Mouse (Mus musculus) kidney, embryonic 14.5 days (tissue): ENCODE results near the gene Runx1. TPM values are rescaled to one million over a fixed set of nuclear protein-coding genes. Genes with fewer than 3 reads are reported as not detected.

Experiments
- ATAC-seq: fragments of 200-750 bp; cut with Nextera tagmentation; 2 replicates; pipeline ENCODE4 v1.8.0; 2017; ENCODE audit warnings: moderate number of reproducible peaks, mild to moderate bottlenecking, moderate TSS enrichment, moderate library complexity; ENCODE audit not compliant: low FRiP score, low TSS enrichment
- H3K27ac ChIP-seq: fragments of 300-500 bp; sonication (generic); 2 replicates; pipeline ENCODE4 v1.5.1; 2014; ENCODE audit warnings: low read depth, mild to moderate bottlenecking, low read length, moderate library complexity, mixed read lengths
- H3K27me3 ChIP-seq: fragments of 300-500 bp; sonication (generic); 2 replicates; pipeline ENCODE4 v1.6.1; 2014; ENCODE audit warnings: mild to moderate bottlenecking, low read length; ENCODE audit not compliant: control insufficient read depth, insufficient read depth
- H3K36me3 ChIP-seq: fragments of 300-500 bp; sonication (generic); 2 replicates; pipeline ENCODE4 v1.6.1; 2014; ENCODE audit warnings: low read length, mixed read lengths; ENCODE audit not compliant: control insufficient read depth, insufficient read depth
- H3K4me1 ChIP-seq: fragments of 300-500 bp; sonication (generic); 2 replicates; pipeline ENCODE4 v1.6.1; 2014; ENCODE audit warnings: low read length, mixed read lengths; ENCODE audit not compliant: control insufficient read depth, insufficient read depth
- H3K4me2 ChIP-seq: fragments of 300-500 bp; sonication (generic); replicated peaks from 2 replicates; pipeline ENCODE4 v1.6.1; 2014; ENCODE audit warnings: low read depth, mild to moderate bottlenecking, low read length
- H3K4me3 ChIP-seq: fragments of 300-500 bp; sonication (generic); 2 replicates; pipeline ENCODE4 v1.5.1; 2014; ENCODE audit warnings: mild to moderate bottlenecking, low read length
- H3K9ac ChIP-seq: fragments of 300-500 bp; sonication (generic); 2 replicates; pipeline ENCODE4 v1.6.1; 2014; ENCODE audit warnings: low read depth, mild to moderate bottlenecking, low read length, moderate library complexity
- H3K9me3 ChIP-seq: fragments of 300-500 bp; sonication (generic); 2 replicates; pipeline ENCODE4 v1.6.1; 2016; ENCODE audit warnings: low read length; ENCODE audit not compliant: control insufficient read depth
- WGBS: fragments of 180-500 bp; shearing (Covaris S2); extraction: QIAGEN DNeasy Blood & Tissue Kit; methylation state at CpG from one replicate; pipeline ENCODE4 v1.1.7; 2014; 5-methylcytosine and 5-hydroxymethylcytosine counted together
- polyA plus RNA-seq: library from polyadenylated mRNA; unstranded; fragments of >200 nt; fragmentation: Nextera tagmentation; extraction: Ambion mirVana; gene quantifications from 2 replicates; pipeline ENCODE4 v1.2.1, GENCODE M21; 2014

The Runx1 gene
- polyA plus RNA-seq, 1 experiment from 2014 or later, result 1.3 TPM

DNA sequence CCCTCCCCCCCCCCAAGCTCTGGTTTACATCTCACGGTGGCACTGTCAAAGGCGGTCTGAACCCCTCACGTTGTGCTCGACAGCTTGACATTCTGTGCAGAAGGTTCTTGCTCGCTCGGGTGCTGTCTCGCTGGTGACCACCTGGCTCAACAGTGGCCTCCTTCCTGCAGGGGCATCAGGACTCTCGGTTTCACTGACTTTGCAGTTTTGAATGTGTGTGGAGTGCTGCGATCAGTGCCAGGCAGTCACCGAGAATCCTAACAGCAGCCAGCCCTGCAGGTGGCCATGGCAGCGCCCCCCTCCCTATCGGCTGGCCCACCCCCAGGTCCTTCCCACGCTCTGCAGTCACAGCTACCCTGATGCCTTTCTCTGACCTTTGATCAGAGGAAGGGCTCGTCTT lies 4.5 kb upstream of the Runx1 start:
- Histone ChIP-seq H3K36me3 (no peaks in the 10 kb centered on the region), H3K27ac (no peak overlapping the region), H3K27me3 (no peaks in the 10 kb centered on the region; the same call in 1 of the 2 replicates), H3K4me3 (no peak overlapping the region), H3K9me3 (no peaks in the 10 kb centered on the region), H3K9ac (no peak overlapping the region), H3K4me1 (0 out of 2 replicates have a peak, but pooled peaks cover 4% of the 10 kb centered on the region), H3K4me2 (no peak overlapping the region)
- ATAC-seq, result no peak
- WGBS, result 39% methylated on average over 14 of the region's 14 CpGs

DNA sequence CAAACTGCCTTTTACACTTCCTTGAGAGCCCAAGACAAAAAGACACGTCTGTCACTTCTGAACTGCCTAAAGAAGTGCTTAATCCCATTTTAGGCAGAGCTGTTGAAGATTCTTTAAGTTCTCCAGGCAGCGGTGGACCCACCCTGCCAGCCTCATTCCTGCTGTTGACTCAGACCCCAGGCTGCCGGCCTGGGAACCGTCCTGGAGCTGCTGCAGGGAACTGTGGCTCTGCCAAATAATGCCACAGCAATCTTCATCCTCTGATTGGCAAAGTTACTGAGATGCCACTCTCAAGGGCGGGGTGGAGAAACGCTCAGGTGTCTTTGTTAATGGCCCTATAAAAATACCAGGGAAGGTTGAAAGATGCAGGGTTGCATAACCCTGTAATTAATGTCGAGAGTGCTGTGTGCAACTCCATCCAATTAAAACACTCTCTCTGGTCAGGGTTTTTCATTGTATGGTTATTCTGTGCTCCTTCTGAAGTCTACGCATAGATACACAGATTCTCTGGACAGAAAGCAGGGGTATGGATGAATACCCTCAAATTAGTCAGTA lies 2.4 kb upstream of the Runx1 start:
- no peak overlapping the region for H3K4me3 ChIP-seq
- WGBS, result 47% methylated on average over 8 of the region's 8 CpGs
- ATAC-seq, result no peak
- no peak overlapping the region for H3K9ac ChIP-seq
- no peaks in the 10 kb centered on the region; the same call in 1 of the 2 replicates for H3K27me3 ChIP-seq
- H3K4me1 ChIP-seq, result 0 out of 2 replicates have a peak, but pooled peaks cover 4% of the 10 kb centered on the region
- H3K9me3 ChIP-seq, result no peaks in the 10 kb centered on the region
- H3K36me3 ChIP-seq, result no peaks in the 10 kb centered on the region
- no peak overlapping the region for H3K27ac ChIP-seq
- no peak overlapping the region for H3K4me2 ChIP-seq

DNA sequence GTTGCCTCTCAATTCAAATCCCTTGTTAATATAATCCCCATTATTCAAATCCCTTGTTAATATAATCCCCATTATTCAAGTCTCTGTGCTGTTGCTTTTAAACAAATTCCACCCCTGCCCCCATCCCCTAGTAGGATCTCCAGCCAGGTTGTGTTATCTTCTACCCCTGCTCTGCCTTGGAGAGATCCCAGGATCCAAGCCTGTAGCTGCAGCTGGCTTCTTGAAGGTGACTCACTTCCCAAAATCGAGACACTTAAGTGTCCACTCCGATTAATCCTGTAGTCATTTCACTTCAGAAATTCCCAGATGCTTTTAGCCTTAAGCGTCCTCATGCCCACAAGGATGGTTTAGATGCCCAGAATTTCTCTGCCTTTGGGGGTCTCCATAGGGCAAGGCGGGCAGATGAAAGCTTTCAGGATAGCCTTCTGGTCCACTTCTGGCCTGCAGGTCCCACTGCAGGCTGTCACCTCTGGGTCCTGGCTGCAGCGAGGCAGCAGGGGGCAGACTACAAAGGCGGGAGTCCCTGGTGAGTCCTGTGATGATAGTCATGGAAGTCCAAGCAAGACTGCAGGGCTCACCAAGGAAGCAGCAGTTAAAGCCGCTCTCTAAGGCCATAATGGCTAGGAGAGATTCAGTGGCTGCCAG lies 1.8 kb upstream of the Runx1 start:
- 0 out of 2 replicates have a peak, but pooled peaks cover 4% of the 10 kb centered on the region for H3K4me1 ChIP-seq
- H3K27me3 ChIP-seq, result no peaks in the 10 kb centered on the region; the same call in 1 of the 2 replicates
- ATAC-seq, result no peak
- no peaks in the 10 kb centered on the region for H3K9me3 ChIP-seq
- no peak overlapping the region for H3K4me3 ChIP-seq
- no peak overlapping the region for H3K27ac ChIP-seq
- H3K4me2 ChIP-seq, result no peak overlapping the region
- 64% methylated on average over 7 of the region's 7 CpGs for WGBS
- H3K9ac ChIP-seq, result no peak overlapping the region
- H3K36me3 ChIP-seq, result no peaks in the 10 kb centered on the region

DNA sequence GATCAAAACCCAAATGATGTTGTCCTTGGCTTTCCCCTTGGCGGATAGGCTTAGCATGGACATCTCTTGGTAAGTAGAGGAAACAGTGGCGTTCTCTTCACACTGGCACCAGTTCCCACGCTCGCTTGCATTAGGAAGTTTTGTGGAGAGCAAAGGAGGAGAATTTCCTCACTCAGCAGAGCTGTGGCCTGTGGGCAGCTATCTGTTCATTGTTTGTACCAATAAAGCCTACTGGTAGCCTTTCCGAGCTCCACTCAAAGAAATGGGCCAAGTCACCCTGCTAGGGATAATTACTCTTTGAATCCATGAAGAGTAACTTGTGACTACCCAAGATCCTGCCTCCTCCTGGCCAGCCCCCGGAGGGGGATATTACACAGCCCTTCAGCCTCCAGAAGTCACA lies 734 bp upstream of the Runx1 start:
- Histone ChIP-seq H3K4me1 (0 out of 2 replicates have a peak, but pooled peaks cover 10% of the 10 kb centered on the region), H3K9me3 (no peaks in the 10 kb centered on the region), H3K4me3 (no peak overlapping the region), H3K4me2 (no peak overlapping the region), H3K27me3 (no peaks in the 10 kb centered on the region; the same call in 1 of the 2 replicates), H3K27ac (no peak overlapping the region), H3K9ac (no peak overlapping the region), H3K36me3 (no peaks in the 10 kb centered on the region)
- 92% methylated on average over 6 of the region's 6 CpGs for WGBS
- no peak for ATAC-seq

DNA sequence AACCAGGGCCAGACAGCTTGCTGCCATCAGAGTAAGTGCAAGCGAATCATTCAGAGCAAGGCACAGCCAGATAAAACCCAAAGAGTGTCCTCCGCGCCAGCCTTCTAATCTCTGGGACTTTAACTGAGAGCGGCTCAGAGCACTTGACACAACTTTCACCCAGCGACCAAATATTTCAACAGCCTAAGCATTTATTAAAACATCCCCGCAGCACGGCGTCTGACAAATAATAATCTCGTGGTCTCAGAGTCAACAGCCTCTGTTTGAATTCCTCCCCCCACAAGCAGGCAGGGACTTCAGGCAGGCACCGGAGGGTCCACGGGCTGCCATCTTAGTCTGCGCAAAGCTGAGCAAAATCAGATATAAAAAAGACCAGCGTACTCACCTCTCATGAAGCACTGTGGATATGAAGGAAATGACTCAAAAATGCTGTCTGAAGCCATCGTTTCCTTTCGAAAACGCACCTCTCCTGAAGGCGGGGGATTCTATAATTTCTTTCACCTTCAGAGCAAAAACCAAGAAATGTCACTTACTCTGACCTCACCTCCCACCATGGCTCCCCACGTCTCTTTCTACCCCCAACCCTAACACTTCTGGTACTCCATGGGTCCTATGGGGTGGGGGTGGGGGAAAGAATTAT lies 625 bp downstream of the Runx1 start:
- H3K9ac ChIP-seq, result no peak overlapping the region
- ATAC-seq, result no peak
- H3K4me2 ChIP-seq, result no peak overlapping the region
- no peaks in the 10 kb centered on the region for H3K36me3 ChIP-seq
- no peaks in the 10 kb centered on the region for H3K9me3 ChIP-seq
- WGBS, result 84% methylated on average over 18 of the region's 18 CpGs
- no peak overlapping the region for H3K4me3 ChIP-seq
- H3K27me3 ChIP-seq, result no peaks in the 10 kb centered on the region; the same call in 1 of the 2 replicates
- H3K4me1 ChIP-seq, result 0 out of 2 replicates have a peak, but pooled peaks cover 7% of the 10 kb centered on the region
- H3K27ac ChIP-seq, result no peak overlapping the region

DNA sequence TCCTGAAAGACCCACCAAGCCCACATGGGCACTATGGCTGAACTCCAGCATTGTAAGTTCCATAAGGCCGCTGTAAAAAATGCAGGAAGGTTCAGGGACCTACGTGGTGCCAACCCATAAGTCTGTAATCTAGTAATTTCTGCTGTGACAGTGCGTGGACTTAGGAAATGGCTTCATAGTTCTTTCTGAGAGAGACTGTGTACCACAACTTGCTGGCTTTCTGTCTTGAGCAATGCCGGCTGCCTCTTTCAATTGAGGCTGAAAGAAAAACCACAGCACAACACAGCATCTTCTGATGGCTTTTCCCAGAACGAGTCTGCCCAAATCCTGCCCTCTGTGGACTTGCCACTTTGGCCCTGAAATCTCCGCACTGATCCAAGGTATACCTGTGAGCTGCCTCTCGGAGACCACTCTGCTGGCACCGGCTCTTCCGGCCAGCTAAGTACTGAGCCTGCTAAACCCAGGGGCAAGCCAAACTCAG lies 1.2 kb downstream of the Runx1 start:
- no peaks in the 10 kb centered on the region for H3K36me3 ChIP-seq
- H3K4me2 ChIP-seq, result no peak overlapping the region
- no peak for ATAC-seq
- H3K4me1 ChIP-seq, result 0 out of 2 replicates have a peak, but pooled peaks cover 7% of the 10 kb centered on the region
- H3K27ac ChIP-seq, result no peak overlapping the region
- H3K9ac ChIP-seq, result no peak overlapping the region
- H3K27me3 ChIP-seq, result no peaks in the 10 kb centered on the region; the same call in 1 of the 2 replicates
- WGBS, result 90% methylated on average over 9 of the region's 9 CpGs
- H3K4me3 ChIP-seq, result no peak overlapping the region
- no peaks in the 10 kb centered on the region for H3K9me3 ChIP-seq

DNA sequence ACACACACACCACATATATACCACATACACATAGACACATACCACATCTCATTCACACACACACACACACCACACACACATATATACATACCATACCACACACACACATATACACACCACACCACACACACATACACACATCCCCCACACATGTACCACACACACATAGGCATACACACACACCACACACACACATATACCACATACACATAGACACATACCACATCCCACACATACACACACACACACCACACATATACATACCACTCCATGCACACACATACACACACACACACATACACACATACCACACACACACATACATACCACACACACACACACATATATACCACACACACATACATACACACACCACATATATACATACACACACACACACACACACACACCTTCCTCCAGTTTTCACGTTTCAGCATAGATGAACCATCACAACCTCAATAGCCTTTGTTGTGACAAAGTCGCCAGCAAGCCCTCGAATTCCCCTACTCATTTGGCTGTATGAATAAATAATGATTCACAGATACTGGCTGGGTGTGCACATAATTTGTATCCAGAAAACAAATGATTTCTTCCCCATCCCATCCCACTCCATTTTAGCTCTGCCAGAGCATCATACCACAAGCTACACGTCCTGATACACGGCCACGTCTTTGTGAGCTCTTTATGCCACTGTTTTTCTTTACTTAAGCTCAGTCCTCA lies 1.8 kb downstream of the Runx1 start:
- no peaks in the 10 kb centered on the region for H3K36me3 ChIP-seq
- H3K27ac ChIP-seq, result no peak overlapping the region
- H3K9me3 ChIP-seq, result no peaks in the 10 kb centered on the region
- whole genome bisulfite sequencing, result 91% methylated on average over 6 of the region's 6 CpGs
- H3K4me3 ChIP-seq, result no peak overlapping the region
- H3K4me2 ChIP-seq, result no peak overlapping the region
- H3K27me3 ChIP-seq, result no peaks in the 10 kb centered on the region; the same call in 1 of the 2 replicates
- ATAC-seq, result no peak
- 0 out of 2 replicates have a peak, but pooled peaks cover 7% of the 10 kb centered on the region for H3K4me1 ChIP-seq
- H3K9ac ChIP-seq, result no peak overlapping the region

DNA sequence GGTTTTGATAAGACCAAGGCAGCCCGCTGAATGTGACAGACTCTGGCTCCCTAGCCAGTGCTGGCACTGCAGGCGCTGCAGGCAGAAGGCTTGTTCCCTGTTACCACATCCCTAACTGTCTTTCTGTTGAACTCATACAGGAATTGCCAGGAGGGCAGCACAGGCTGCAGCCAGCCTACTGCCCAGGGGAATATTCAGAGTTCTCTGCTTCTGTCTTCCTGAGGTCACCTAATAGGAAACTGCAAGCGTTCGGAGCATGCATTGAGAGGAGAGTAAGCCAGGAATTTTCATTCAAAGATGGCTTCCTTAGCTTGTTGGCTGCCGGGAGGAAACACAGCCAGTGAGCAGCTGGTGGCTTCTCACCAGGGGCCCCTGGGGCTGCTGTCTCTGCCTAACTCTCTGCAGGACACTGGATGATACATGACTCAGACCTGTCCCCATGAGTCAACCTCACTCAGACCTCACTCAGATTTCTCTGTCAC lies 2.5 kb downstream of the Runx1 start:
- 56% methylated on average over 5 of the region's 5 CpGs for WGBS
- H3K4me3 ChIP-seq, result no peak overlapping the region
- H3K4me1 ChIP-seq, result 0 out of 2 replicates have a peak, but pooled peaks cover 7% of the 10 kb centered on the region
- H3K36me3 ChIP-seq, result no peaks in the 10 kb centered on the region
- H3K27ac ChIP-seq, result no peak overlapping the region
- no peaks in the 10 kb centered on the region for H3K9me3 ChIP-seq
- ATAC-seq, result no peak
- H3K9ac ChIP-seq, result no peak overlapping the region
- no peaks in the 10 kb centered on the region; the same call in 1 of the 2 replicates for H3K27me3 ChIP-seq
- no peak overlapping the region for H3K4me2 ChIP-seq
